In the genomic region with DNA sequence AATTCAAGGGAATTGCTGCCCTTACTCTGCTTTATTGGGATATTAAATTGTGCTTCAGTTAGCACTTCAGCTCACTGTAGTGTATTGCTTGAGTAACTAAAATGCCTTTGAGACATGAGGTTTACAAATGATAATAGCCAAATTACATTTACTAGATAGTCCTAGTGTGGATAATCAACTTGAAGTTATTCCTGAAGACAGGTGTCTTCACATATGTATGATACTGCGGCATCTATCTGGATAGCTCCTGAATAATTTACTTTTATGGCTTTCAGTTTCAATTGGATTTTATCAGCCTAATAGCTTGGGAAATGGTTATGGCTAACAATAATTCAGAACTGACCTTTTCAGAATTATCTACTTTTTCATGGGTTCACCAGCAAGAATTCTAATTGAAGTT, we compare ENCODE assay signal across 28 mouse cellular contexts.
DNase-seq lines count a peak whose midpoint lies in the region; ATAC-seq and TF ChIP-seq lines count a peak whose summit lies in the region.
"Had no signal": no experiment of that assay in that cellular context is flagged by ENCODE, and none has a peak within 500 bp of the region (broad histone marks: within the 10 kb centered on the region; RNA-seq: fewer than 3 reads in every experiment).

No protein-coding gene starts in this region.

- H3K9ac ChIP-seq in hindbrain, embryonic 13.5 days: no peak overlapping the region
- no peak overlapping the region for H3K9ac ChIP-seq in midbrain, postnatal 0 days (replicated peaks; ENCODE audit: low read length, poor library complexity, severe bottlenecking)
- H3K9ac ChIP-seq in midbrain, embryonic 13.5 days (replicated peaks): no peak overlapping the region
- H3K9ac ChIP-seq in neural tube, embryonic 15.5 days (replicated peaks): no peak overlapping the region
- H3K9ac ChIP-seq: embryonic facial prominence, embryonic 13.5 days; embryonic facial prominence, embryonic 15.5 days; forebrain, embryonic 12.5 days had no signal

- DNase-seq in hindbrain, embryonic 10.5 days (ENCODE audit: low spot score): no peak
- DNase-seq in midbrain, postnatal 0 days (ENCODE audit: low spot score): peak; percentile 0
- DNase-seq in retina, embryonic 14.5 days (ENCODE audit: low spot score): peak; percentile 12
- no peak for DNase-seq in retina, postnatal 1 day
- no peak for DNase-seq in thymus, adult 2 months
- DNase-seq: adrenal gland, adult 8-10 months; adrenal gland, postnatal 14 days; adrenal gland, postnatal 36 days; B cell, adult 2 months; cerebellum, adult 11-12 months; cerebellum, adult 2 months; cerebellum, adult 9-10 months; cerebellum, postnatal 10 days; cerebellum, postnatal 25 days had no signal

- H3K9me3 ChIP-seq in hindbrain, embryonic 13.5 days: no peaks in the 10 kb centered on the region
- no peaks in the 10 kb centered on the region for H3K9me3 ChIP-seq in hindbrain, embryonic 10.5 days
- H3K9me3 ChIP-seq in midbrain, postnatal 0 days (ENCODE audit: low read length): no peaks in the 10 kb centered on the region
- no peaks in the 10 kb centered on the region for H3K9me3 ChIP-seq in midbrain, embryonic 13.5 days
- no peaks in the 10 kb centered on the region for H3K9me3 ChIP-seq in neural tube, embryonic 15.5 days (replicated peaks)
- H3K9me3 ChIP-seq: embryonic facial prominence, embryonic 13.5 days; embryonic facial prominence, embryonic 15.5 days; forebrain, embryonic 10.5 days; forebrain, embryonic 12.5 days; G1E had no signal

- TF ChIP-seq CTCF in midbrain, postnatal 0 days (IDR thresholded peaks at IDR 0.05): no peak
- no peak for TF ChIP-seq CTCF in thymus, adult 2 months (IDR thresholded peaks at IDR 0.05; ENCODE audit: borderline replicate concordance, control insufficient read depth, extremely low read depth, insufficient read depth, low read length, poor library complexity)

- H3K4me2 ChIP-seq in hindbrain, embryonic 13.5 days: no peak overlapping the region
- no peak overlapping the region for H3K4me2 ChIP-seq in midbrain, postnatal 0 days (ENCODE audit: low read depth, low read length, poor library complexity, severe bottlenecking)
- H3K4me2 ChIP-seq in midbrain, embryonic 13.5 days (replicated peaks): no peak overlapping the region
- no peak overlapping the region for H3K4me2 ChIP-seq in neural tube, embryonic 15.5 days
- H3K4me2 ChIP-seq: embryonic facial prominence, embryonic 13.5 days; embryonic facial prominence, embryonic 15.5 days; forebrain, embryonic 12.5 days had no signal

- no peaks in the 10 kb centered on the region for H3K36me3 ChIP-seq in hindbrain, embryonic 13.5 days
- H3K36me3 ChIP-seq in hindbrain, embryonic 10.5 days: no peaks in the 10 kb centered on the region
- no peaks in the 10 kb centered on the region for H3K36me3 ChIP-seq in midbrain, postnatal 0 days (ENCODE audit: insufficient read depth, low read length)
- no peaks in the 10 kb centered on the region for H3K36me3 ChIP-seq in midbrain, embryonic 13.5 days
- no peaks in the 10 kb centered on the region for H3K36me3 ChIP-seq in neural tube, embryonic 15.5 days
- H3K36me3 ChIP-seq in thymus, adult 2 months (ENCODE audit: control insufficient read depth, insufficient read depth, low read length): no peaks in the 10 kb centered on the region
- H3K36me3 ChIP-seq: embryonic facial prominence, embryonic 13.5 days; embryonic facial prominence, embryonic 15.5 days; forebrain, embryonic 10.5 days; forebrain, embryonic 12.5 days; G1E had no signal

- H3K4me1 ChIP-seq in hindbrain, embryonic 13.5 days (replicated peaks): no peaks in the 10 kb centered on the region
- H3K4me1 ChIP-seq in hindbrain, embryonic 10.5 days (replicated peaks): no peaks in the 10 kb centered on the region
- no peaks in the 10 kb centered on the region for H3K4me1 ChIP-seq in midbrain, postnatal 0 days (ENCODE audit: insufficient read depth, low read length)
- H3K4me1 ChIP-seq in midbrain, embryonic 13.5 days (replicated peaks): no peaks in the 10 kb centered on the region
- 0 out of 2 replicates have a peak, but pooled peaks cover 3% of the 10 kb centered on the region for H3K4me1 ChIP-seq in neural tube, embryonic 15.5 days
- H3K4me1 ChIP-seq in thymus, adult 2 months (replicated peaks; ENCODE audit: control insufficient read depth, insufficient read depth, low read length): no peaks in the 10 kb centered on the region
- H3K4me1 ChIP-seq: embryonic facial prominence, embryonic 13.5 days; embryonic facial prominence, embryonic 15.5 days; forebrain, embryonic 10.5 days; forebrain, embryonic 12.5 days had no signal

- WGBS in hindbrain, embryonic 13.5 days: 67% methylated on average over 1 of the region's 1 CpGs
- whole genome bisulfite sequencing in hindbrain, embryonic 10.5 days: 92% methylated on average over 1 of the region's 1 CpGs
- 55% methylated on average over 1 of the region's 1 CpGs for WGBS in midbrain, postnatal 0 days
- 71% methylated on average over 1 of the region's 1 CpGs for WGBS in midbrain, embryonic 13.5 days
- WGBS in neural tube, embryonic 15.5 days: 28% methylated on average over 1 of the region's 1 CpGs
- WGBS in thymus, adult 2 months: 94% methylated on average over 1 of the region's 1 CpGs

- TF ChIP-seq POLR2A in thymus, adult 2 months (IDR thresholded peaks at IDR 0.05; ENCODE audit: control insufficient read depth, extremely low read depth, insufficient read depth, low read length, poor library complexity): no peak

- peak; percentile 39; the same call in 1 of the 2 replicates for ATAC-seq in hindbrain, embryonic 13.5 days (ENCODE audit: low FRiP score)
- no peak for ATAC-seq in midbrain, postnatal 0 days (ENCODE audit: low FRiP score)
- ATAC-seq in midbrain, embryonic 13.5 days: no peak
- ATAC-seq in neural tube, embryonic 15.5 days (ENCODE audit: low FRiP score): peak; percentile 57
- ATAC-seq: activated CD4-positive, CD25-positive, alpha-beta regulatory T cell, adult 4 months; CD4-positive, CD25-positive, alpha-beta regulatory T cell, adult 4 months; forebrain, embryonic 14.5 days; Patski had no signal

- no peak overlapping the region for H3K27ac ChIP-seq in hindbrain, embryonic 13.5 days
- H3K27ac ChIP-seq in hindbrain, embryonic 10.5 days: no peak overlapping the region
- no peak overlapping the region for H3K27ac ChIP-seq in midbrain, postnatal 0 days (ENCODE audit: low read depth, low read length)
- no peak overlapping the region for H3K27ac ChIP-seq in midbrain, embryonic 13.5 days
- H3K27ac ChIP-seq in neural tube, embryonic 15.5 days (replicated peaks): no peak overlapping the region
- no peak overlapping the region for H3K27ac ChIP-seq in thymus, adult 2 months (ENCODE audit: control insufficient read depth, insufficient read depth, low read length)
- H3K27ac ChIP-seq: embryonic facial prominence, embryonic 13.5 days; embryonic facial prominence, embryonic 15.5 days; forebrain, embryonic 10.5 days; forebrain, embryonic 12.5 days had no signal

- H3K27me3 ChIP-seq in hindbrain, embryonic 13.5 days: no peaks in the 10 kb centered on the region
- no peaks in the 10 kb centered on the region for H3K27me3 ChIP-seq in hindbrain, embryonic 10.5 days (ENCODE audit: insufficient read depth, poor library complexity, severe bottlenecking)
- H3K27me3 ChIP-seq in midbrain, postnatal 0 days (ENCODE audit: insufficient read depth, low read length): no peaks in the 10 kb centered on the region
- no peaks in the 10 kb centered on the region for H3K27me3 ChIP-seq in midbrain, embryonic 13.5 days
- no peaks in the 10 kb centered on the region for H3K27me3 ChIP-seq in neural tube, embryonic 15.5 days (replicated peaks)
- H3K27me3 ChIP-seq in thymus, adult 2 months (ENCODE audit: control insufficient read depth, insufficient read depth, low read length): no peaks in the 10 kb centered on the region
- H3K27me3 ChIP-seq: CH12.LX; embryonic facial prominence, embryonic 13.5 days; embryonic facial prominence, embryonic 15.5 days; forebrain, embryonic 12.5 days; Patski had no signal

- no peak overlapping the region for H3K4me3 ChIP-seq in hindbrain, embryonic 13.5 days
- H3K4me3 ChIP-seq in hindbrain, embryonic 10.5 days: no peak overlapping the region
- H3K4me3 ChIP-seq in midbrain, postnatal 0 days (ENCODE audit: low read depth, low read length): no peak overlapping the region
- no peak overlapping the region for H3K4me3 ChIP-seq in midbrain, embryonic 13.5 days (replicated peaks)
- H3K4me3 ChIP-seq in neural tube, embryonic 15.5 days (replicated peaks): no peak overlapping the region
- no peak overlapping the region for H3K4me3 ChIP-seq in thymus, adult 2 months (ENCODE audit: control insufficient read depth, insufficient read depth, low read length)
- H3K4me3 ChIP-seq: embryonic facial prominence, embryonic 13.5 days; embryonic facial prominence, embryonic 15.5 days; erythroblast, embryonic 14.5 days; forebrain, embryonic 10.5 days; forebrain, embryonic 12.5 days had no signal

Comparison
In these comparisons a context has a peak if more than half of its experiments do, and no peak if none do; other contexts are left out.
1. DNase-seq: peak in midbrain, postnatal 0 days (single experiment) and retina, embryonic 14.5 days (single experiment); none in hindbrain, embryonic 10.5 days (single experiment), retina, postnatal 1 day (single experiment) and thymus, adult 2 months (single experiment).
2. ATAC-seq: peak in hindbrain, embryonic 13.5 days (single experiment) and neural tube, embryonic 15.5 days (single experiment); none in midbrain, postnatal 0 days (single experiment) and midbrain, embryonic 13.5 days (single experiment).